Comparison of ENCODE assay signal across 8 mouse cellular contexts in genomic region chr7:44405346-44406014, GRCm38 (mm10). TPM values are rescaled to one million over a fixed set of nuclear protein-coding genes. Genes with fewer than 3 reads are reported as not detected.
DNase-seq lines count a peak whose midpoint lies in the region; ATAC-seq lines count a peak whose summit lies in the region.

No protein-coding gene starts in this region.

- peak; percentile 98 for ATAC-seq in hindbrain, embryonic 11.5 days (ENCODE audit: low FRiP score)

- peaks cover 5% of the 10 kb centered on the region; the same call in 1 of the 2 replicates for H3K27me3 ChIP-seq in hindbrain, embryonic 11.5 days (ENCODE audit: control insufficient read depth, insufficient read depth, low read length)

- no peaks in the 10 kb centered on the region for H3K9me3 ChIP-seq in hindbrain, embryonic 11.5 days (ENCODE audit: control insufficient read depth, low read length)

- peak overlapping the region; percentile 24 for H3K4me3 ChIP-seq in hindbrain, embryonic 11.5 days (ENCODE audit: low read depth, low read length)

- DNase-seq in NIH3T3 (ENCODE audit: low read depth), result peak; percentile 85
- DNase-seq in cerebellum, adult 9-11 months, result peak; percentile 99
- DNase-seq in frontal cortex, adult 2 months (ENCODE audit: extremely low spot score in 1 of 2, low spot score in 1 of 2), result peak; percentile 99 to 100
- DNase-seq in hindbrain, embryonic 11.5 days (ENCODE audit: low spot score), result peak; percentile 99
- DNase-seq in layer of hippocampus, postnatal 10 days (ENCODE audit: low spot score in 2 of 2), result peak; percentile 93
- peak; percentile 95 for DNase-seq in lung, postnatal 10 days
- peak; percentile 75 for DNase-seq in ovary, postnatal 36 days (ENCODE audit: low spot score)
- peak; percentile 83 for DNase-seq in thymus, postnatal 25 days

- H3K4me1 ChIP-seq in hindbrain, embryonic 11.5 days (replicated peaks; ENCODE audit: control insufficient read depth, insufficient read depth, low read length), result no peaks in the 10 kb centered on the region

- no peak overlapping the region for H3K9ac ChIP-seq in hindbrain, embryonic 11.5 days (ENCODE audit: low read depth, low read length)

- peak overlapping the region; percentile 73 for H3K27ac ChIP-seq in hindbrain, embryonic 11.5 days (ENCODE audit: low read depth, low read length)

- H3K36me3 ChIP-seq in hindbrain, embryonic 11.5 days (ENCODE audit: control insufficient read depth, insufficient read depth, low read length), result no peaks in the 10 kb centered on the region

- WGBS in hindbrain, embryonic 11.5 days, result 2% methylated on average over 27 of the region's 27 CpGs

- H3K4me2 ChIP-seq in hindbrain, embryonic 11.5 days (replicated peaks; ENCODE audit: low read depth, low read length), result peak overlapping the region; percentile 47

RNA-seq across cellular contexts. Expression of gene 1700008O03Rik, which starts 19.9 kb away (rescaled TPM):
- polyA plus RNA-seq in frontal cortex, adult 2 months (2012; rRNA removed), result 3.7 and 3.8 TPM in 2 replicates
- 1.3 and 1.4 TPM in 2 replicates for polyA plus RNA-seq in hindbrain, embryonic 11.5 days (2014; fragmentation: Nextera tagmentation; extraction: Ambion mirVana)
- total RNA-seq in layer of hippocampus, postnatal 10 days (2021), result 1 to 10 TPM; 4.3 to 5.0 TPM

RNA-seq across cellular contexts. Expression of gene Syt3, which starts 21.6 kb away (rescaled TPM):
- polyA plus RNA-seq in frontal cortex, adult 2 months (2012; rRNA removed), result 56.7 and 57.0 TPM in 2 replicates
- polyA plus RNA-seq in hindbrain, embryonic 11.5 days (2014; fragmentation: Nextera tagmentation; extraction: Ambion mirVana), result 2.4 and 3.5 TPM in 2 replicates
- total RNA-seq in layer of hippocampus, postnatal 10 days (2021), result 10 to 100 TPM; 84.0 to 90.2 TPM

RNA-seq across cellular contexts. Expression of gene Lrrc4b, which starts 23.3 kb away (rescaled TPM):
- polyA plus RNA-seq in frontal cortex, adult 2 months (2012; rRNA removed), result 230 and 247 TPM in 2 replicates
- 9.1 and 11.4 TPM in 2 replicates for polyA plus RNA-seq in hindbrain, embryonic 11.5 days (2014; fragmentation: Nextera tagmentation; extraction: Ambion mirVana)
- total RNA-seq in layer of hippocampus, postnatal 10 days (2021), result 100 to 1,000 TPM; 338 to 365 TPM

RNA-seq across cellular contexts. Expression of gene Aspdh, which starts 59.7 kb away (rescaled TPM):
- polyA plus RNA-seq in frontal cortex, adult 2 months (2012; rRNA removed), result 12.2 and 14.4 TPM in 2 replicates
- polyA plus RNA-seq in hindbrain, embryonic 11.5 days (2014; fragmentation: Nextera tagmentation; extraction: Ambion mirVana), result 1.2 and 2.1 TPM in 2 replicates
- 10 to 100 TPM; 13.0 to 16.5 TPM for total RNA-seq in layer of hippocampus, postnatal 10 days (2021)

Comparison
In these comparisons a context has a peak if more than half of its experiments do, and no peak if none do; other contexts are left out.
1. Peak in every context shown above with its lines: DNase-seq, ATAC-seq, H3K4me3 ChIP-seq and H3K27ac ChIP-seq.
2. RNA of gene Syt3, which starts 21.6 kb away (polyA plus RNA-seq): 56.7 to 57.0 TPM in frontal cortex, adult 2 months; 2.4 to 3.5 TPM in hindbrain, embryonic 11.5 days; every median in the first group is over 10 times any median in the second.
3. RNA of gene Lrrc4b, which starts 23.3 kb away (polyA plus RNA-seq): 230 to 247 TPM in frontal cortex, adult 2 months; 9.1 to 11.4 TPM in hindbrain, embryonic 11.5 days; every median in the first group is over 10 times any median in the second.